Mouse (Mus musculus): ENCODE data around the gene Ndufb10.

DNA sequence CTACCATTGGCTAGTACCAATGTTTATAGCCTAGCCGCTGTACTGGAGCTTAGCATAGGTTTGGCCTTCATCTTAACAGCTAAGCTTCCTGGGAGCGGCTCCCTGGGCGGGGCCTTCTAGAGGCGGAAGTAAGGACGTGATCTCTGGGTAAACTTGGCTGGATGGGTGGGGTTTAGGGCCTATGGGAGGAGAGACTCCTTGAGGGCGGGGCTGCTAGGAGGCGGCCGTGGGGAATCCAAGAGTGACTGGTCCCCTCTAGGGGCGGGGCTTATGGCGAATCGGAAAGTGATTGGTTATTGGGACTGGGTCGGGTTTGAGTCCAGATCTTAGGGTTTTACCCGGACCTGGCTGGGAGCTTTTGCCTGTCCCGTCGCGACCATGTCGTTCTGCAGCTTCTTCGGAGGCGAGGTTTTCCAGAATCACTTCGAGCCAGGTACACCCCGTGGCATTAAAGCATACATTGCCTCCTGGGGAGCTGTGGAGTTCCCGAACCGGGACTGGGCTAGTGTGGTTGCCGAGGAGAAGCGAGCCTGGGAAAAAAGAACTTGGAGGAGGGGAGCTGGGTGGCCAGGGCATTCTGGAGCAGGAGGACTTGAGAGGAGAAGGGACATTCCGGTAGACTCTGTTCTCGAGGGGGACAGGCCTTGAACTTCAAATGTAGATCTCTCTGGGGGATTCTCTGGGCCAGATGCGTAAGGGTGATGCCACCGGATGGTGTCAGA lies 12.2 kb upstream of the Ndufb10 start, which contains the start of gene Msrb1:
- TF ChIP-seq CTCF (IDR thresholded peaks at IDR 0.05; ENCODE audit: control insufficient read depth, insufficient read depth, insufficient read length) = no peak
- TF ChIP-seq MYOD1 (IDR thresholded peaks at IDR 0.05; ENCODE audit: control insufficient read depth, insufficient read length, low read depth) = no peak
- no peak for TF ChIP-seq MAX (IDR thresholded peaks at IDR 0.05)
- TF ChIP-seq USF1 (IDR thresholded peaks at IDR 0.05; ENCODE audit: low read depth) = no peak
